ENCODE assay signal across 24 mouse cellular contexts in genomic region chr13:29663908-29664307, GRCm38 (mm10).
DNase-seq lines count a peak whose midpoint lies in the region; ATAC-seq and TF ChIP-seq lines count a peak whose summit lies in the region.
"Had no signal": no experiment of that assay in that cellular context is flagged by ENCODE, and none has a peak within 500 bp of the region (broad histone marks: within the 10 kb centered on the region; RNA-seq: fewer than 3 reads in every experiment).

No protein-coding gene starts in this region.

- no peak for TF ChIP-seq CTCF in G1E (IDR thresholded peaks at IDR 0.05; ENCODE audit: low read depth, low read length)
- TF ChIP-seq CTCF in liver, postnatal 0 days (IDR thresholded peaks at IDR 0.05; ENCODE audit: low read depth), result no peak

- H3K4me3 ChIP-seq in G1E (ENCODE audit: low read depth, low read length), result no peak overlapping the region
- H3K4me3 ChIP-seq in macrophage (ENCODE audit: inconsistent target), result no peak overlapping the region
- no peak overlapping the region for H3K4me3 ChIP-seq in heart, embryonic 12.5 days
- H3K4me3 ChIP-seq in hindbrain, embryonic 12.5 days, result no peak overlapping the region
- no peak overlapping the region for H3K4me3 ChIP-seq in liver, postnatal 0 days (ENCODE audit: low read depth, low read length)
- H3K4me3 ChIP-seq: embryonic facial prominence, embryonic 10.5 days; embryonic facial prominence, embryonic 12.5 days; forebrain, embryonic 13.5 days; forebrain, embryonic 15.5 days had no signal

- no peak for TF ChIP-seq EP300 in liver, postnatal 0 days (IDR thresholded peaks at IDR 0.05; ENCODE audit: low read depth)

- H3K79me2 ChIP-seq in macrophage (ENCODE audit: inconsistent target), result no peaks in the 10 kb centered on the region

- no peak overlapping the region for H3K9ac ChIP-seq in heart, embryonic 12.5 days
- H3K9ac ChIP-seq in hindbrain, embryonic 12.5 days, result no peak overlapping the region
- H3K9ac ChIP-seq in liver, postnatal 0 days (replicated peaks), result no peak overlapping the region
- H3K9ac ChIP-seq: embryonic facial prominence, embryonic 12.5 days; forebrain, embryonic 13.5 days; forebrain, embryonic 15.5 days; forebrain, postnatal 0 days had no signal

- peak; percentile 15; the same call in 1 of the 2 replicates for ATAC-seq in G1E (ENCODE audit: extremely low read depth, insufficient number of reproducible peaks, low FRiP score, poor library complexity, severe bottlenecking)
- ATAC-seq in common myeloid progenitor, adult 5-6 weeks (replicated peaks; ENCODE audit: low read depth, poor library complexity, severe bottlenecking), result peak; percentile 96
- ATAC-seq in megakaryocyte progenitor cell, adult 5-6 weeks (replicated peaks; ENCODE audit: poor library complexity), result peak; percentile 76
- no peak for ATAC-seq in heart, embryonic 12.5 days (ENCODE audit: insufficient number of reproducible peaks, low FRiP score)
- ATAC-seq in hindbrain, embryonic 12.5 days (ENCODE audit: low FRiP score), result no peak
- no peak for ATAC-seq in liver, postnatal 0 days
- ATAC-seq: CD4-positive, CD25-positive, alpha-beta regulatory T cell, adult 4 months; forebrain, embryonic 13.5 days; forebrain, embryonic 15.5 days; forebrain, postnatal 0 days had no signal

- no peak overlapping the region for H3K4me2 ChIP-seq in heart, embryonic 12.5 days
- no peak overlapping the region for H3K4me2 ChIP-seq in hindbrain, embryonic 12.5 days (replicated peaks)
- no peak overlapping the region for H3K4me2 ChIP-seq in liver, postnatal 0 days (ENCODE audit: low read depth, low read length)
- H3K4me2 ChIP-seq: embryonic facial prominence, embryonic 12.5 days; forebrain, embryonic 13.5 days; forebrain, embryonic 15.5 days had no signal

- H3K27ac ChIP-seq in macrophage, result peak overlapping the region; percentile 35; the same call in 1 of the 2 replicates
- H3K27ac ChIP-seq in heart, embryonic 12.5 days (ENCODE audit: poor library complexity, severe bottlenecking), result no peak overlapping the region
- no peak overlapping the region for H3K27ac ChIP-seq in hindbrain, embryonic 12.5 days
- no peak overlapping the region for H3K27ac ChIP-seq in liver, postnatal 0 days (ENCODE audit: low read depth)
- H3K27ac ChIP-seq: embryonic facial prominence, embryonic 10.5 days; embryonic facial prominence, embryonic 12.5 days; forebrain, embryonic 13.5 days; forebrain, embryonic 15.5 days had no signal

- no peak for DNase-seq in G1E (ENCODE audit: low spot score)
- no peak for DNase-seq in spleen, postnatal 36 days (ENCODE audit: low spot score in 2 of 2)
- no peak for DNase-seq in liver, postnatal 0 days
- DNase-seq: adrenal gland, adult 2 months; adrenal gland, postnatal 10 days; adrenal gland, postnatal 25 days; B cell, adult 2 months; cerebellum, adult 11-12 months; cerebellum, adult 2 months; cerebellum, adult 9-11 months; cerebellum, postnatal 14 days; cerebellum, postnatal 36 days; forebrain, postnatal 0 days had no signal

- no peaks in the 10 kb centered on the region for H3K9me3 ChIP-seq in G1E (replicated peaks)
- H3K9me3 ChIP-seq in heart, embryonic 12.5 days (replicated peaks), result no peaks in the 10 kb centered on the region
- H3K9me3 ChIP-seq in hindbrain, embryonic 12.5 days (replicated peaks), result no peaks in the 10 kb centered on the region
- no peaks in the 10 kb centered on the region for H3K9me3 ChIP-seq in liver, postnatal 0 days (ENCODE audit: low read length)
- H3K9me3 ChIP-seq: embryonic facial prominence, embryonic 10.5 days; embryonic facial prominence, embryonic 12.5 days; forebrain, embryonic 13.5 days; forebrain, embryonic 15.5 days had no signal

- H3K4me1 ChIP-seq in G1E (ENCODE audit: insufficient read depth, low read depth, low read length), result no peaks in the 10 kb centered on the region
- peaks cover 3% of the 10 kb centered on the region; the same call in 1 of the 2 replicates for H3K4me1 ChIP-seq in heart, embryonic 12.5 days (replicated peaks)
- no peaks in the 10 kb centered on the region for H3K4me1 ChIP-seq in hindbrain, embryonic 12.5 days
- H3K4me1 ChIP-seq in liver, postnatal 0 days (ENCODE audit: insufficient read depth), result no peaks in the 10 kb centered on the region
- H3K4me1 ChIP-seq: embryonic facial prominence, embryonic 10.5 days; embryonic facial prominence, embryonic 12.5 days; forebrain, embryonic 13.5 days; forebrain, embryonic 15.5 days had no signal

- no peaks in the 10 kb centered on the region for H3K27me3 ChIP-seq in G1E (ENCODE audit: insufficient read depth, low read length)
- no peaks in the 10 kb centered on the region for H3K27me3 ChIP-seq in heart, embryonic 12.5 days (replicated peaks)
- H3K27me3 ChIP-seq in hindbrain, embryonic 12.5 days, result no peaks in the 10 kb centered on the region
- H3K27me3 ChIP-seq in liver, postnatal 0 days (ENCODE audit: insufficient read depth, low read length), result no peaks in the 10 kb centered on the region
- H3K27me3 ChIP-seq: CH12.LX; embryonic facial prominence, embryonic 12.5 days; forebrain, embryonic 13.5 days; forebrain, embryonic 15.5 days had no signal

- peaks cover 12% of the 10 kb centered on the region for H3K36me3 ChIP-seq in G1E (replicated peaks)
- H3K36me3 ChIP-seq in macrophage (ENCODE audit: inconsistent target), result no peaks in the 10 kb centered on the region
- H3K36me3 ChIP-seq in heart, embryonic 12.5 days, result no peaks in the 10 kb centered on the region
- no peaks in the 10 kb centered on the region for H3K36me3 ChIP-seq in hindbrain, embryonic 12.5 days
- H3K36me3 ChIP-seq in liver, postnatal 0 days (replicated peaks; ENCODE audit: insufficient read depth, low read length), result no peaks in the 10 kb centered on the region
- H3K36me3 ChIP-seq: embryonic facial prominence, embryonic 10.5 days; embryonic facial prominence, embryonic 12.5 days; forebrain, embryonic 15.5 days had no signal

- whole genome bisulfite sequencing in macrophage (ENCODE audit: missing documents), result 44% methylated on average over 3 of the region's 3 CpGs
- 70% methylated on average over 3 of the region's 3 CpGs for WGBS in heart, embryonic 12.5 days
- WGBS in hindbrain, embryonic 12.5 days, result 89% methylated on average over 3 of the region's 3 CpGs
- WGBS in liver, postnatal 0 days (ENCODE audit: insufficient replicate concordance), result 39% methylated on average over 3 of the region's 3 CpGs

Comparison
In these comparisons a context has a peak if more than half of its experiments do, and no peak if none do; other contexts are left out.
1. ATAC-seq: peak in G1E (single experiment), common myeloid progenitor, adult 5-6 weeks (single experiment) and megakaryocyte progenitor cell, adult 5-6 weeks (single experiment); none in heart, embryonic 12.5 days (single experiment), hindbrain, embryonic 12.5 days (single experiment) and liver, postnatal 0 days (single experiment).